In genomic region chr2:160354319-160354718, GRCm38 (mm10) we compare ENCODE assay signal across 34 mouse cellular contexts. TPM values are rescaled to one million over a fixed set of nuclear protein-coding genes. Genes with fewer than 3 reads are reported as not detected.
A peak's percentile ranks its signal among the peaks of the same experiment; 100 is the strongest.
DNase-seq lines count a peak whose midpoint lies in the region; ATAC-seq and TF ChIP-seq lines count a peak whose summit lies in the region.
"Had no signal": no experiment of that assay in that cellular context is flagged by ENCODE, and none has a peak within 500 bp of the region (broad histone marks: within the 10 kb centered on the region; RNA-seq: fewer than 3 reads in every experiment).

No protein-coding gene starts in this region.

- no peaks in the 10 kb centered on the region for H3K36me3 ChIP-seq in stomach, embryonic 16.5 days (ENCODE audit: control insufficient read depth, insufficient read depth, low read length)
- no peaks in the 10 kb centered on the region for H3K36me3 ChIP-seq in neural tube, embryonic 15.5 days
- H3K36me3 ChIP-seq: embryonic facial prominence, embryonic 10.5 days; embryonic facial prominence, embryonic 15.5 days; heart, embryonic 13.5 days; hindbrain, embryonic 10.5 days; hindbrain, embryonic 15.5 days; liver, embryonic 13.5 days; midbrain, embryonic 13.5 days; stomach, embryonic 15.5 days had no signal

- ATAC-seq in stomach, embryonic 16.5 days (ENCODE audit: insufficient read depth, low FRiP score) = no peak
- no peak for ATAC-seq in neural tube, embryonic 15.5 days (ENCODE audit: low FRiP score)
- ATAC-seq: forebrain, embryonic 13.5 days; inflammation-experienced regulatory T-cells, adult 6 months; midbrain, embryonic 13.5 days; Patski had no signal

- no peaks in the 10 kb centered on the region for H3K9me3 ChIP-seq in stomach, embryonic 16.5 days (replicated peaks; ENCODE audit: control insufficient read depth, low read length)
- no peaks in the 10 kb centered on the region for H3K9me3 ChIP-seq in neural tube, embryonic 15.5 days (replicated peaks)
- H3K9me3 ChIP-seq: embryonic facial prominence, embryonic 10.5 days; embryonic facial prominence, embryonic 15.5 days; forebrain, embryonic 13.5 days; heart, embryonic 13.5 days; hindbrain, embryonic 10.5 days; hindbrain, embryonic 15.5 days; liver, embryonic 13.5 days; megakaryocyte, embryonic 14.5 days; midbrain, embryonic 13.5 days; stomach, embryonic 15.5 days had no signal

- no peak overlapping the region for H3K27ac ChIP-seq in gastrocnemius, adult 2 months
- H3K27ac ChIP-seq in left cerebral cortex, adult 2 months = no peak overlapping the region
- H3K27ac ChIP-seq in stomach, embryonic 16.5 days (ENCODE audit: low read length) = peak overlapping the region; percentile 50; the same call in 1 of the 2 replicates
- H3K27ac ChIP-seq in neural tube, embryonic 15.5 days (replicated peaks) = no peak overlapping the region
- H3K27ac ChIP-seq: embryonic facial prominence, embryonic 10.5 days; embryonic facial prominence, embryonic 15.5 days; forebrain, embryonic 13.5 days; heart, embryonic 13.5 days; hindbrain, embryonic 10.5 days; hindbrain, embryonic 15.5 days; liver, embryonic 13.5 days; midbrain, embryonic 13.5 days had no signal

- WGBS in stomach, embryonic 16.5 days = 65% methylated on average over 2 of the region's 2 CpGs
- 78% methylated on average over 2 of the region's 2 CpGs for WGBS in neural tube, embryonic 15.5 days

- peaks cover 16% of the 10 kb centered on the region for H3K27me3 ChIP-seq in stomach, embryonic 16.5 days (ENCODE audit: control insufficient read depth, insufficient read depth, low read length)
- H3K27me3 ChIP-seq in neural tube, embryonic 15.5 days (replicated peaks) = peaks cover 43% of the 10 kb centered on the region
- H3K27me3 ChIP-seq: Patski had no signal

- no peak overlapping the region for H3K4me2 ChIP-seq in stomach, embryonic 16.5 days (ENCODE audit: low read depth, low read length)
- no peak overlapping the region for H3K4me2 ChIP-seq in neural tube, embryonic 15.5 days
- H3K4me2 ChIP-seq: embryonic facial prominence, embryonic 15.5 days; forebrain, embryonic 13.5 days; heart, embryonic 13.5 days; hindbrain, embryonic 15.5 days; liver, embryonic 13.5 days; midbrain, embryonic 13.5 days; stomach, embryonic 15.5 days had no signal

- intact Hi-C loops in gastrocnemius, adult 2 months (cut with DNase I) = no loop called here
- intact Hi-C loops in gastrocnemius, postnatal 14 days (cut with DNase I; ENCODE audit: low total_unique reads) = no loop called here
- intact Hi-C loops in left cerebral cortex, adult 2 months (cut with DNase I) = no loop called here

- peaks cover 3% of the 10 kb centered on the region; the same call in 1 of the 2 replicates for H3K4me1 ChIP-seq in stomach, embryonic 16.5 days (ENCODE audit: control insufficient read depth, insufficient read depth, low read length)
- H3K4me1 ChIP-seq in neural tube, embryonic 15.5 days = 0 out of 2 replicates have a peak, but pooled peaks cover 11% of the 10 kb centered on the region
- H3K4me1 ChIP-seq: megakaryocyte, embryonic 14.5 days; stomach, embryonic 15.5 days had no signal

- no peak overlapping the region for H3K9ac ChIP-seq in stomach, embryonic 16.5 days (ENCODE audit: low read length)
- no peak overlapping the region for H3K9ac ChIP-seq in neural tube, embryonic 15.5 days (replicated peaks)
- H3K9ac ChIP-seq: embryonic facial prominence, embryonic 15.5 days; forebrain, embryonic 13.5 days; heart, embryonic 13.5 days; hindbrain, embryonic 15.5 days; liver, embryonic 13.5 days; midbrain, embryonic 13.5 days; stomach, embryonic 15.5 days had no signal

- H3K4me3 ChIP-seq in gastrocnemius, adult 2 months = no peak overlapping the region
- H3K4me3 ChIP-seq in left cerebral cortex, adult 2 months = no peak overlapping the region
- H3K4me3 ChIP-seq in stomach, embryonic 16.5 days (replicated peaks; ENCODE audit: low read length) = no peak overlapping the region
- no peak overlapping the region for H3K4me3 ChIP-seq in neural tube, embryonic 15.5 days (replicated peaks)
- H3K4me3 ChIP-seq: embryonic facial prominence, embryonic 10.5 days; embryonic facial prominence, embryonic 15.5 days; forebrain, embryonic 13.5 days; heart, embryonic 13.5 days; hindbrain, embryonic 10.5 days; hindbrain, embryonic 15.5 days; liver, embryonic 13.5 days; megakaryocyte, embryonic 14.5 days; midbrain, embryonic 13.5 days; stomach, embryonic 15.5 days had no signal

- DNase-seq in gastrocnemius, adult 2 months = no peak
- DNase-seq in gastrocnemius, postnatal 14 days = no peak
- DNase-seq in left cerebral cortex, adult 2 months (ENCODE audit: extremely low spot score in 1 of 2, low spot score in 2 of 2) = no peak
- no peak for DNase-seq in left cerebral cortex, adult 9 months (ENCODE audit: low spot score in 2 of 2)
- DNase-seq in A20 (ENCODE audit: low read depth, low spot score) = peak; percentile 23
- DNase-seq: adrenal gland, postnatal 10 days; cerebellum, adult 8-10 months; cerebellum, postnatal 25 days; heart, postnatal 10 days; kidney, adult 2 months; kidney, postnatal 14 days; left cerebral cortex, postnatal 4 days; liver, embryonic 13.5 days; lung, adult 2 months; right cerebral cortex, postnatal 25 days; thymus, adult 18-20 months; thymus, postnatal 25 days had no signal

- TF ChIP-seq CTCF in gastrocnemius, adult 2 months (IDR thresholded peaks at IDR 0.05) = peak; percentile 45
- TF ChIP-seq CTCF in left cerebral cortex, adult 2 months (IDR thresholded peaks at IDR 0.05) = peak; percentile 34

RNA-seq across cellular contexts. Expression of gene Mafb, which starts 12.5 kb away (rescaled TPM):
- total RNA-seq in gastrocnemius, adult 2 months (2021) = 10 to 100 TPM; 86.4 to 94.2 TPM
- total RNA-seq in gastrocnemius, postnatal 14 days (2021) = 10 to 100 TPM; 13.3 to 28.3 TPM
- total RNA-seq in left cerebral cortex, adult 2 months (2021) = 10 to 100 TPM; 20.3 to 20.6 TPM
- 6.3 and 6.9 TPM in 2 replicates for polyA plus RNA-seq in stomach, embryonic 16.5 days (2015; fragmentation: Nextera tagmentation; extraction: Ambion mirVana)
- 20.1 and 22.9 TPM in 2 replicates for polyA plus RNA-seq in neural tube, embryonic 15.5 days (2015; fragmentation: Nextera tagmentation; extraction: Ambion mirVana)
- total RNA-seq: MEL had no signal
- polyA plus RNA-seq: inflammation-experienced regulatory T-cells, adult 6 months had no signal

RNA-seq across cellular contexts. Expression of gene Gm826, which starts 20.4 kb away (rescaled TPM):
- 1 to 10 TPM; 4.0 to 8.3 TPM for total RNA-seq in gastrocnemius, adult 2 months (2021)
- 1 to 10 TPM in 1 of 2 experiments, under 1 TPM in 1; 0.66 to 3.9 TPM for total RNA-seq in gastrocnemius, postnatal 14 days (2021)
- not detected for total RNA-seq in left cerebral cortex, adult 2 months (2021)
- 2.3 and 2.6 TPM in 2 replicates for polyA plus RNA-seq in stomach, embryonic 16.5 days (2015; fragmentation: Nextera tagmentation; extraction: Ambion mirVana)
- 0.42 TPM in 1 of 2 replicates, not detected in the other for polyA plus RNA-seq in neural tube, embryonic 15.5 days (2015; fragmentation: Nextera tagmentation; extraction: Ambion mirVana)
- total RNA-seq: layer of hippocampus, postnatal 14 days; MEL; monocyte, adult 5-6 weeks had no signal
- polyA plus RNA-seq: forebrain, embryonic 13.5 days; hindbrain, embryonic 15.5 days; inflammation-experienced regulatory T-cells, adult 6 months; midbrain, embryonic 13.5 days; neural tube, embryonic 14.5 days had no signal
